Mouse (Mus musculus) neutrophil, adult 5-6 weeks (primary cell): ENCODE measurements around the gene Cdh4. TPM values are rescaled to one million over a fixed set of nuclear protein-coding genes. Genes with fewer than 3 reads are reported as not detected.

Experiments
- ATAC-seq: fragments of 151-379, 151-347 bp; 2 replicates; pipeline ENCODE4 v1.8.0; 2017; ENCODE audit warnings: mild to moderate bottlenecking, moderate TSS enrichment; ENCODE audit not compliant: insufficient number of reproducible peaks, poor library complexity, low FRiP score, severe bottlenecking; ENCODE audit errors: extremely low read depth
- total RNA-seq: library from RNA; stranded (forward); fragments of 200-1000 nt; gene quantifications from 2 replicates; pipeline ENCODE4 v1.2.3, GENCODE M21; 2017

Gene Cdh4
- total RNA-seq, 1 experiment from 2014 or later: not detected

- no peak for ATAC-seq
Observed at GRCm38 (mm10) chr2:179794354-179794753, 352.1 kb downstream of the Cdh4 start.

GRCm38 (mm10) chr2:179795452-179795851, 353.2 kb downstream of the Cdh4 start:
- ATAC-seq: no peak

GRCm38 (mm10) chr2:179799906-179800532, 357.8 kb downstream of the Cdh4 start:
- ATAC-seq: no peak

GRCm38 (mm10) chr2:179801042-179801441, 358.8 kb downstream of the Cdh4 start:
- ATAC-seq: no peak

GRCm38 (mm10) chr2:179802411-179802810, 360.2 kb downstream of the Cdh4 start:
- no peak for ATAC-seq

- ATAC-seq: no peak
Observed at GRCm38 (mm10) chr2:179811086-179811485, 368.9 kb downstream of the Cdh4 start.

GRCm38 (mm10) chr2:179813035-179813827, 371.0 kb downstream of the Cdh4 start:
- no peak for ATAC-seq

GRCm38 (mm10) chr2:179824776-179825326, 382.6 kb downstream of the Cdh4 start:
- no peak for ATAC-seq

- no peak for ATAC-seq
Observed at GRCm38 (mm10) chr2:179828968-179829367, 386.7 kb downstream of the Cdh4 start.

- no peak for ATAC-seq
Observed at GRCm38 (mm10) chr2:179829972-179830371, 387.7 kb downstream of the Cdh4 start.

- no peak for ATAC-seq
Observed at GRCm38 (mm10) chr2:179834892-179835291, 392.7 kb downstream of the Cdh4 start.

GRCm38 (mm10) chr2:179835570-179835969, 393.3 kb downstream of the Cdh4 start:
- ATAC-seq: no peak

GRCm38 (mm10) chr2:179837186-179837585, 395.0 kb downstream of the Cdh4 start:
- ATAC-seq: no peak

- ATAC-seq: no peak
Observed at GRCm38 (mm10) chr2:179838036-179838435, 395.8 kb downstream of the Cdh4 start.

- no peak for ATAC-seq
Observed at GRCm38 (mm10) chr2:179842610-179843389, 400.6 kb downstream of the Cdh4 start.

GRCm38 (mm10) chr2:179849732-179850131, 407.5 kb downstream of the Cdh4 start:
- no peak for ATAC-seq

- ATAC-seq: no peak
Observed at GRCm38 (mm10) chr2:179852169-179852568, 409.9 kb downstream of the Cdh4 start.

- no peak for ATAC-seq
Observed at GRCm38 (mm10) chr2:179852862-179853261, 410.6 kb downstream of the Cdh4 start.

GRCm38 (mm10) chr2:179853892-179854291, 411.7 kb downstream of the Cdh4 start:
- ATAC-seq: no peak
